Mouse (Mus musculus): Measurements from ENCODE around the gene Polq.

DNA sequence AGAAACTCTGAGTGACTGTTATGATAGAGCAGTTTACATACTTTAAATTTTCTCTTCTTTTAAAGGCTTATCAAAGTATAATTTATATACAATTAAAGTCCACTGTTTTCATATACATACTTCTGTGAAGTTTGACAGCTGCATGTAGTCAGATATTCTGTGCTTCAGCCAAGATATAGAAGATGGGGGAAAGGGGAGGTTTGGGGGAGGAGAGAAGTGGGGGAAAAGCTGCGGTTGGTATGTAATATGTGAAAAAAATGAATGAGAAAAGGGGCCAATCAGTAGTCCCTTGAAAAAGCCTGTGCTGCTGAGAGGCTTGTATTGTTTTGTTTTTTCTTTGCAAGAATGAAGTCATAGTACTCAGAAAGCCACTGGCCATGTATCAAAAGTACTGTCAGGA is 78.1 kb downstream of the Polq start:
- TF ChIP-seq CTCF (IDR thresholded peaks at IDR 0.05; ENCODE audit: borderline replicate concordance, control insufficient read depth, extremely low read depth, insufficient read depth, low read length, poor library complexity) (no peak), POLR2A (IDR thresholded peaks at IDR 0.05; ENCODE audit: control insufficient read depth, extremely low read depth, insufficient read depth, low read length, poor library complexity) (no peak)

Measured in thymus, adult 2 months (tissue).